Mouse (Mus musculus): ENCODE measurements at regions not wholly inside any gene's neighbourhood (a gene's known extent, or its start where the extent isn't known, plus 50 kb on each side); places are given as distances from the start of the nearest gene placed in this dataset.

GRCm38 (mm10) chr8:116372056-116372455 lies 132.7 kb upstream of the Dynlrb2 start:
- H3K4me1 ChIP-seq = peaks cover 47% of the 10 kb centered on the region
- peaks cover 5% of the 10 kb centered on the region for H3K27me3 ChIP-seq (ENCODE audit: poor library complexity, severe bottlenecking)
- H3K36me3 ChIP-seq (replicated peaks) = no peaks in the 10 kb centered on the region
- H3K4me3 ChIP-seq = no peak overlapping the region
- no peak for DNase-seq (ENCODE audit: extremely low spot score, low spot score)
- no peaks in the 10 kb centered on the region for H3K9me3 ChIP-seq
- H3K27ac ChIP-seq = peak overlapping the region; percentile 13; the same call in 1 of the 2 replicates
- WGBS = 82% methylated on average over 9 of the region's 9 CpGs

GRCm38 (mm10) chr8:116367491-116367890 lies 137.3 kb upstream of the Dynlrb2 start:
- peaks cover 69% of the 10 kb centered on the region for H3K4me1 ChIP-seq
- no peaks in the 10 kb centered on the region for H3K36me3 ChIP-seq (replicated peaks)
- H3K27ac ChIP-seq = peak overlapping the region; percentile 68
- H3K4me3 ChIP-seq = no peak overlapping the region
- H3K9me3 ChIP-seq = no peaks in the 10 kb centered on the region
- H3K27me3 ChIP-seq (ENCODE audit: poor library complexity, severe bottlenecking) = peaks cover 29% of the 10 kb centered on the region
- WGBS = 36% methylated on average over 6 of the region's 6 CpGs
- peak; percentile 60 for DNase-seq (ENCODE audit: extremely low spot score, low spot score)

- WGBS = 70% methylated on average over 3 of the region's 3 CpGs
- H3K36me3 ChIP-seq (replicated peaks) = no peaks in the 10 kb centered on the region
These were observed 138.1 kb upstream of the Dynlrb2 start for GRCm38 (mm10) chr8:116366706-116367105.

GRCm38 (mm10) chr8:116364751-116365150 lies 140.0 kb upstream of the Dynlrb2 start:
- Histone ChIP-seq H3K36me3 (replicated peaks) (no peaks in the 10 kb centered on the region), H3K9me3 (no peaks in the 10 kb centered on the region), H3K4me1 (peaks cover 48% of the 10 kb centered on the region), H3K27ac (no peak overlapping the region), H3K27me3 (ENCODE audit: poor library complexity, severe bottlenecking) (peaks cover 30% of the 10 kb centered on the region), H3K4me3 (no peak overlapping the region)
- WGBS = 76% methylated on average over 1 of the region's 1 CpGs
- no peak for DNase-seq (ENCODE audit: extremely low spot score, low spot score)

More at GRCm38 (mm10) chr8:116366706-116367105, 138.1 kb upstream of the Dynlrb2 start:
- no peak for DNase-seq (ENCODE audit: extremely low spot score, low spot score)
- Histone ChIP-seq H3K27ac (peak overlapping the region; percentile 62; the same call in 1 of the 2 replicates), H3K27me3 (ENCODE audit: poor library complexity, severe bottlenecking) (peaks cover 31% of the 10 kb centered on the region), H3K9me3 (no peaks in the 10 kb centered on the region), H3K4me3 (no peak overlapping the region), H3K4me1 (peaks cover 61% of the 10 kb centered on the region)

GRCm38 (mm10) chr8:116364172-116364571 lies 140.6 kb upstream of the Dynlrb2 start:
- Histone ChIP-seq H3K27ac (peak overlapping the region; percentile 37; the same call in 1 of the 2 replicates), H3K4me3 (no peak overlapping the region), H3K9me3 (no peaks in the 10 kb centered on the region), H3K27me3 (ENCODE audit: poor library complexity, severe bottlenecking) (peaks cover 29% of the 10 kb centered on the region), H3K4me1 (peaks cover 44% of the 10 kb centered on the region), H3K36me3 (replicated peaks) (no peaks in the 10 kb centered on the region)
- no peak for DNase-seq (ENCODE audit: extremely low spot score, low spot score)
- WGBS = 84% methylated on average over 2 of the region's 2 CpGs

- WGBS = 84% methylated on average over 4 of the region's 4 CpGs
- H3K27me3 ChIP-seq (ENCODE audit: poor library complexity, severe bottlenecking) = peaks cover 29% of the 10 kb centered on the region
- no peak for DNase-seq (ENCODE audit: extremely low spot score, low spot score)
These were observed 142.4 kb upstream of the Dynlrb2 start for GRCm38 (mm10) chr8:116362351-116362750.

GRCm38 (mm10) chr8:116359761-116360160 lies 145.0 kb upstream of the Dynlrb2 start:
- WGBS = 83% methylated on average over 4 of the region's 4 CpGs
- H3K27ac ChIP-seq = no peak overlapping the region
- peaks cover 31% of the 10 kb centered on the region for H3K4me1 ChIP-seq
- no peak overlapping the region for H3K4me3 ChIP-seq
- H3K36me3 ChIP-seq (replicated peaks) = no peaks in the 10 kb centered on the region
- peaks cover 17% of the 10 kb centered on the region for H3K27me3 ChIP-seq (ENCODE audit: poor library complexity, severe bottlenecking)
- no peak for DNase-seq (ENCODE audit: extremely low spot score, low spot score)
- no peaks in the 10 kb centered on the region for H3K9me3 ChIP-seq

More at GRCm38 (mm10) chr8:116362351-116362750, 142.4 kb upstream of the Dynlrb2 start:
- no peaks in the 10 kb centered on the region for H3K9me3 ChIP-seq
- H3K4me1 ChIP-seq = peaks cover 35% of the 10 kb centered on the region
- no peak overlapping the region for H3K27ac ChIP-seq
- H3K36me3 ChIP-seq (replicated peaks) = no peaks in the 10 kb centered on the region
- no peak overlapping the region for H3K4me3 ChIP-seq

- WGBS = 92% methylated on average over 6 of the region's 6 CpGs
- Histone ChIP-seq H3K9me3 (no peaks in the 10 kb centered on the region), H3K4me3 (no peak overlapping the region), H3K27me3 (ENCODE audit: poor library complexity, severe bottlenecking) (peaks cover 2% of the 10 kb centered on the region; the same call in 1 of the 2 replicates), H3K36me3 (replicated peaks) (no peaks in the 10 kb centered on the region), H3K4me1 (peaks cover 13% of the 10 kb centered on the region), H3K27ac (no peak overlapping the region)
- no peak for DNase-seq (ENCODE audit: extremely low spot score, low spot score)
These were observed 150.0 kb upstream of the Dynlrb2 start for GRCm38 (mm10) chr8:116354756-116355155.

GRCm38 (mm10) chr8:116353911-116354310 lies 150.9 kb upstream of the Dynlrb2 start:
- no peaks in the 10 kb centered on the region for H3K9me3 ChIP-seq
- WGBS = 93% methylated on average over 5 of the region's 5 CpGs
- H3K4me1 ChIP-seq = peaks cover 9% of the 10 kb centered on the region
- no peak overlapping the region for H3K27ac ChIP-seq
- no peaks in the 10 kb centered on the region for H3K36me3 ChIP-seq (replicated peaks)
- DNase-seq (ENCODE audit: extremely low spot score, low spot score) = no peak
- no peaks in the 10 kb centered on the region for H3K27me3 ChIP-seq (ENCODE audit: poor library complexity, severe bottlenecking)
- no peak overlapping the region for H3K4me3 ChIP-seq

- Histone ChIP-seq H3K4me1 (0 out of 2 replicates have a peak, but pooled peaks cover 3% of the 10 kb centered on the region), H3K9me3 (no peaks in the 10 kb centered on the region), H3K27ac (no peak overlapping the region), H3K4me3 (no peak overlapping the region), H3K27me3 (ENCODE audit: poor library complexity, severe bottlenecking) (no peaks in the 10 kb centered on the region), H3K36me3 (replicated peaks) (no peaks in the 10 kb centered on the region)
- 89% methylated on average over 2 of the region's 2 CpGs for WGBS
- no peak for DNase-seq (ENCODE audit: extremely low spot score, low spot score)
These were observed 152.1 kb upstream of the Dynlrb2 start for GRCm38 (mm10) chr8:116352635-116353034.

GRCm38 (mm10) chr8:116348971-116349370 lies 155.8 kb upstream of the Dynlrb2 start:
- no peak for DNase-seq (ENCODE audit: extremely low spot score, low spot score)
- no peak overlapping the region for H3K27ac ChIP-seq
- no peaks in the 10 kb centered on the region for H3K9me3 ChIP-seq
- H3K27me3 ChIP-seq (ENCODE audit: poor library complexity, severe bottlenecking) = no peaks in the 10 kb centered on the region
- 92% methylated on average over 8 of the region's 8 CpGs for WGBS
- no peaks in the 10 kb centered on the region for H3K36me3 ChIP-seq (replicated peaks)
- no peak overlapping the region for H3K4me3 ChIP-seq
- peaks cover 8% of the 10 kb centered on the region for H3K4me1 ChIP-seq

GRCm38 (mm10) chr8:116346990-116347389 lies 157.8 kb upstream of the Dynlrb2 start:
- 94% methylated on average over 5 of the region's 5 CpGs for WGBS
- no peaks in the 10 kb centered on the region for H3K36me3 ChIP-seq (replicated peaks)
- H3K9me3 ChIP-seq = no peaks in the 10 kb centered on the region
- H3K27ac ChIP-seq = no peak overlapping the region
- no peak overlapping the region for H3K4me3 ChIP-seq
- peaks cover 16% of the 10 kb centered on the region for H3K4me1 ChIP-seq
- no peak for DNase-seq (ENCODE audit: extremely low spot score, low spot score)
- no peaks in the 10 kb centered on the region for H3K27me3 ChIP-seq (ENCODE audit: poor library complexity, severe bottlenecking)

GRCm38 (mm10) chr8:116344590-116345222 lies 160.1 kb upstream of the Dynlrb2 start:
- 0 out of 2 replicates have a peak overlapping the region, but pooled peaks have one; percentile 7 for H3K27ac ChIP-seq
- 86% methylated on average over 5 of the region's 5 CpGs for WGBS
- no peak for DNase-seq (ENCODE audit: extremely low spot score, low spot score)
- no peak overlapping the region for H3K4me3 ChIP-seq
- H3K36me3 ChIP-seq (replicated peaks) = no peaks in the 10 kb centered on the region
- H3K4me1 ChIP-seq = peaks cover 16% of the 10 kb centered on the region
- no peaks in the 10 kb centered on the region for H3K27me3 ChIP-seq (ENCODE audit: poor library complexity, severe bottlenecking)
- no peaks in the 10 kb centered on the region for H3K9me3 ChIP-seq

Measured in forebrain, embryonic 10.5 days (tissue).